Mouse (Mus musculus): ENCODE measurements around the gene Spaca3. TPM values are rescaled to one million over a fixed set of nuclear protein-coding genes. Genes with fewer than 3 reads are reported as not detected.

Gene Spaca3
- polyA plus RNA-seq, 1 experiment, result not detected

DNA sequence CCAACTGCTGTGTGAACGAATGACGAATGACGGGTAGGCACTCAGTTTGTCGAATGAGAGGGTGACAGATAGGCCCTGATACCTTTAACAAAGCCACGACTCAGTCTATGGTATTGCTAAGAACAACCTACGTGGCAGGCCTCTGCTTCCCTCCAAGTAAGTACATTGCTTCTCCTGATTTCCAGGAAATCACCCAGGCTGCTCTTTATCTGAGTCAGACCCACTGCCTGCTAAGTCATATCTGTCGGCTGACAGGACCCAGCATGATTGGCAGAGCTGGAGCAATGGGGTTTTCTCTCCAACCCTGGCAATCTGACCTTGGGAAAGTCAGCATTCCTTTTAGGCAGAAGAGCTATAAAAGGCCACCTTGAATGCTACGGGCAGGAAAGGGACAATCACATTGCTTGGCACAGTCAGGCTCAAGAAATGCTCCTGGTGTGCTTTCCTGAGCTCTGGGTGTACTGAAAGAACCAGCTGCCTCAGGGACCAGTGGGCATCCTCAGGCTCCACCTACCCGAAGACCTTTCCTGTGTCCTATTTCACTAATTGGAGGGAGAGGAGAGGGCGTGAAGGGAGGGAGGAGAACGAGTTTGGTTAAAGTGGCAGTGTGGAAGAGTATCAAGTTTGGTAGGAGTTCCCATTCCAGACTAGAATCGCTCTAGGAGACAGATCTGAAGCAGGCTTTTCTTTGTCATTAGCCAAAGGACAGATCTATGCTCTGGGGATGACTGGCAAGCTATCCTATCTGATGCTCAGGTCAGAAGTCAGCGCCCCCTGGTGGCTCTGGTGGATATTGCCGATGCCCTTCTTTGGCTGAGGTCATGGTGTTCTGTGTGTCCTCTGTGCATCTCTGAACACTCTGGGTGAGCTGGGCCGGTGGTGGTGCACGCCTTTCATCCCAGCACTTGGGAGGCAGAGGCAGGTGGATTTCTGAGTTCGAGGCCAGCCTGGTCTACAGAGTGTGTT, 14.6 kb downstream of the Spaca3 start:
- Histone ChIP-seq H3K27ac (ENCODE audit: insufficient read depth, low read length) (no peak overlapping the region), H3K4me3 (ENCODE audit: low read depth, low read length) (no peak overlapping the region), H3K4me1 (ENCODE audit: control insufficient read depth, insufficient read depth, low read length) (no peaks in the 10 kb centered on the region), H3K27me3 (ENCODE audit: control insufficient read depth, insufficient read depth, low read length, poor library complexity, severe bottlenecking) (no peaks in the 10 kb centered on the region), H3K36me3 (ENCODE audit: control insufficient read depth, insufficient read depth, low read length, poor library complexity, severe bottlenecking) (no peaks in the 10 kb centered on the region), H3K9ac (ENCODE audit: low read depth, poor library complexity, severe bottlenecking) (no peak overlapping the region), H3K9me3 (replicated peaks; ENCODE audit: control insufficient read depth, insufficient read depth, low read length, poor library complexity, severe bottlenecking) (no peaks in the 10 kb centered on the region)
- TF ChIP-seq EP300 (IDR thresholded peaks at IDR 0.05; ENCODE audit: insufficient read depth, low read depth, low read length) (no peak), CTCF (IDR thresholded peaks at IDR 0.05; ENCODE audit: low read depth, low read length) (peak; percentile 84)

- H3K9ac ChIP-seq (ENCODE audit: low read depth, poor library complexity, severe bottlenecking), result no peak overlapping the region
- no peaks in the 10 kb centered on the region for H3K27me3 ChIP-seq (ENCODE audit: control insufficient read depth, insufficient read depth, low read length, poor library complexity, severe bottlenecking)
- no peaks in the 10 kb centered on the region for H3K36me3 ChIP-seq (ENCODE audit: control insufficient read depth, insufficient read depth, low read length, poor library complexity, severe bottlenecking)
- no peaks in the 10 kb centered on the region for H3K4me1 ChIP-seq (ENCODE audit: control insufficient read depth, insufficient read depth, low read length)
- no peak for TF ChIP-seq POLR2A (IDR thresholded peaks at IDR 0.05; ENCODE audit: insufficient read depth, low read length)
- no peak for TF ChIP-seq CTCF (IDR thresholded peaks at IDR 0.05; ENCODE audit: low read depth, low read length)
- TF ChIP-seq EP300 (IDR thresholded peaks at IDR 0.05; ENCODE audit: insufficient read depth, low read depth, low read length), result no peak
- no peak overlapping the region for H3K27ac ChIP-seq (ENCODE audit: insufficient read depth, low read length)
- H3K9me3 ChIP-seq (replicated peaks; ENCODE audit: control insufficient read depth, insufficient read depth, low read length, poor library complexity, severe bottlenecking), result no peaks in the 10 kb centered on the region
- H3K4me3 ChIP-seq (ENCODE audit: low read depth, low read length), result no peak overlapping the region
Measured at GRCm38 (mm10) chr11:80877131-80877651, 19.0 kb downstream of the Spaca3 start.

- H3K36me3 ChIP-seq (ENCODE audit: control insufficient read depth, insufficient read depth, low read length, poor library complexity, severe bottlenecking), result no peaks in the 10 kb centered on the region
- H3K9me3 ChIP-seq (replicated peaks; ENCODE audit: control insufficient read depth, insufficient read depth, low read length, poor library complexity, severe bottlenecking), result no peaks in the 10 kb centered on the region
- no peak for TF ChIP-seq POLR2A (IDR thresholded peaks at IDR 0.05; ENCODE audit: insufficient read depth, low read length)
- no peak for TF ChIP-seq CTCF (IDR thresholded peaks at IDR 0.05; ENCODE audit: low read depth, low read length)
- no peak for TF ChIP-seq EP300 (IDR thresholded peaks at IDR 0.05; ENCODE audit: insufficient read depth, low read depth, low read length)
- H3K27ac ChIP-seq (ENCODE audit: insufficient read depth, low read length), result no peak overlapping the region
- no peak overlapping the region for H3K4me3 ChIP-seq (ENCODE audit: low read depth, low read length)
- no peak overlapping the region for H3K9ac ChIP-seq (ENCODE audit: low read depth, poor library complexity, severe bottlenecking)
- H3K27me3 ChIP-seq (ENCODE audit: control insufficient read depth, insufficient read depth, low read length, poor library complexity, severe bottlenecking), result no peaks in the 10 kb centered on the region
- no peaks in the 10 kb centered on the region for H3K4me1 ChIP-seq (ENCODE audit: control insufficient read depth, insufficient read depth, low read length)
Measured at GRCm38 (mm10) chr11:80878026-80878425, 19.9 kb downstream of the Spaca3 start.

DNA sequence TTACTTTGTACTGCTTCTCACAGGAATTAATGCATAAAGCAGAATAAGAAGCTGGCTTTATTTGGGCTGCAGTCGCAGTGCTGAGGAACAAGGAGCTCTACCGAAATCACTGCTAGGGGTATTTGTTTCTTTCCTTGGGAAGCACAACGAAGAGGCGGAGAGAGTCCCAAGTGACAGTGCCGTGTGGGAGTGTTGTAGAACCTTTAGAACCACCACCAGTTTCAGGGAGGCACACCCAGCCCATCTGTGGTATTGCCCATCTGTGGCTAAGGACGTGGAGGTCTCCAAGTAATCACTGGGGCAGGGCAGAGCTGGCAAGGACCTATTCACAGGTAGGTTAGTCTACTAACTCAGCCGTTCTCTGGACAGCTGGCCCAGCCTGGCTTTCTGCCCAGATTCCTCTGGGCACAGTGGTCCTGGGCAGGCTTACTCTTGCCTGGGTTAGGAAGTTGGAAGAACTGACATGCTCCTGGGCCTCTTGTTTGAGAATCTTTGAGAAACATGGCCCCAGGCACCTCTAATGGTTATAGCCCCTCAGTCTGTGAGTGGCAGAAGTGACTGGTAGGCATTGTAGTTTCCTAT, 24.2 kb downstream of the Spaca3 start:
- H3K9ac ChIP-seq (ENCODE audit: low read depth, poor library complexity, severe bottlenecking), result no peak overlapping the region
- H3K4me3 ChIP-seq (ENCODE audit: low read depth, low read length), result no peak overlapping the region
- H3K36me3 ChIP-seq (ENCODE audit: control insufficient read depth, insufficient read depth, low read length, poor library complexity, severe bottlenecking), result no peaks in the 10 kb centered on the region
- no peak for TF ChIP-seq EP300 (IDR thresholded peaks at IDR 0.05; ENCODE audit: insufficient read depth, low read depth, low read length)
- no peak for TF ChIP-seq POLR2A (IDR thresholded peaks at IDR 0.05; ENCODE audit: insufficient read depth, low read length)
- no peak for TF ChIP-seq CTCF (IDR thresholded peaks at IDR 0.05; ENCODE audit: low read depth, low read length)
- no peaks in the 10 kb centered on the region for H3K9me3 ChIP-seq (replicated peaks; ENCODE audit: control insufficient read depth, insufficient read depth, low read length, poor library complexity, severe bottlenecking)
- no peaks in the 10 kb centered on the region for H3K4me1 ChIP-seq (ENCODE audit: control insufficient read depth, insufficient read depth, low read length)
- H3K27me3 ChIP-seq (ENCODE audit: control insufficient read depth, insufficient read depth, low read length, poor library complexity, severe bottlenecking), result no peaks in the 10 kb centered on the region
- no peak overlapping the region for H3K27ac ChIP-seq (ENCODE audit: insufficient read depth, low read length)

DNA sequence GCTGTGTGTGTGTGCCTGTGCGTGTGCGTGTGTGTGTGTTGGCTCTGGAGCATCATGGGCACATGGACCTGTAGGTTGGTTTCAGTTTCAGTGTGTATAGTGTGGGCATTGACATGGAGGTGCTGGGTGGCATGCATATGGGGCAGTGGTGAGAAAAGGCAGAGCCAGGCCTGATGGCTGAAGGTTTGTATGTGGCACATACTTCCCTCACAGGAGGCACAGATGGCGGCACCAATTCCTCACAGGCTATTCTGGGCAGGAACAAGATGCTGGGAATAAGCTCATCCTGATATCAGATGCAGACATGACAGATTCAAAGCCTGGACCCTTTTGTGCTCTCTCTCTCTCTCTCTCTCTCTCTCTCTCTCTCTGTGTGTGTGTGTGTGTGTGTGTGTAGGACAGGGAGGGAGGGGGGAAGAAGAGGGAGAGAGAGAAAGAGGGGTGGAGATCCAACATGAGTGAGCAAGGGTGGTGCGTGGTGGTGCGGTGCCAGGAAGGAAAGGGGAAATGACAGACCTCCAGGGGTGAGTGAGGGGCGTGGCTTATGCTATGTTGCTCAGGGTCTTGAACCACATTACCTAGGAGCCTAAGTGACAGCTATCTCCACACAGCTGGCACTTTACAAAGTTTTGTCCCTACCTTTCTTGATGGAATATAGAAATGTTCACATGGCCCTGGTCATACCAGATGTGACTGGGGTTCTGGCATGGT, 26.5 kb downstream of the Spaca3 start:
- no peak overlapping the region for H3K9ac ChIP-seq (ENCODE audit: low read depth, poor library complexity, severe bottlenecking)
- H3K4me3 ChIP-seq (ENCODE audit: low read depth, low read length), result no peak overlapping the region
- no peaks in the 10 kb centered on the region for H3K36me3 ChIP-seq (ENCODE audit: control insufficient read depth, insufficient read depth, low read length, poor library complexity, severe bottlenecking)
- TF ChIP-seq POLR2A (IDR thresholded peaks at IDR 0.05; ENCODE audit: insufficient read depth, low read length) (no peak), EP300 (IDR thresholded peaks at IDR 0.05; ENCODE audit: insufficient read depth, low read depth, low read length) (no peak), CTCF (IDR thresholded peaks at IDR 0.05; ENCODE audit: low read depth, low read length) (no peak)
- no peaks in the 10 kb centered on the region for H3K4me1 ChIP-seq (ENCODE audit: control insufficient read depth, insufficient read depth, low read length)
- H3K27ac ChIP-seq (ENCODE audit: insufficient read depth, low read length), result no peak overlapping the region
- H3K27me3 ChIP-seq (ENCODE audit: control insufficient read depth, insufficient read depth, low read length, poor library complexity, severe bottlenecking), result no peaks in the 10 kb centered on the region
- H3K9me3 ChIP-seq (replicated peaks; ENCODE audit: control insufficient read depth, insufficient read depth, low read length, poor library complexity, severe bottlenecking), result no peaks in the 10 kb centered on the region
